Mouse (Mus musculus) neural tube, embryonic 13.5 days (tissue): Measurements from ENCODE around the gene Il17ra. TPM values are rescaled to one million over a fixed set of nuclear protein-coding genes. Genes with fewer than 3 reads are reported as not detected.

ENCODE experiments used
- ATAC-seq: fragments of 200-750 bp; cut with Nextera tagmentation; 2 replicates; pipeline ENCODE4 v1.8.0; 2017; ENCODE audit warnings: low read depth, mild to moderate bottlenecking, moderate TSS enrichment, moderate library complexity
- H3K27ac ChIP-seq: fragments of 300-500 bp; sonication (generic); replicated peaks from 2 replicates; pipeline ENCODE4 v1.5.1; 2015; ENCODE audit warnings: moderate library complexity, mild to moderate bottlenecking, inconsistent platforms
- H3K27me3 ChIP-seq: fragments of 300-500 bp; sonication (generic); 2 replicates; pipeline ENCODE4 v1.6.1; 2015; ENCODE audit warnings: mild to moderate bottlenecking, inconsistent platforms
- H3K36me3 ChIP-seq: fragments of 300-500 bp; sonication (generic); 2 replicates; pipeline ENCODE4 v1.6.1; 2015; ENCODE audit warnings: mild to moderate bottlenecking, inconsistent platforms
- H3K4me1 ChIP-seq: fragments of 300-500 bp; sonication (generic); replicated peaks from 2 replicates; pipeline ENCODE4 v1.6.1; 2015; ENCODE audit warnings: inconsistent platforms
- H3K4me2 ChIP-seq: fragments of 300-500 bp; sonication (generic); 2 replicates; pipeline ENCODE4 v1.6.1; 2015; ENCODE audit warnings: inconsistent platforms, mild to moderate bottlenecking, moderate library complexity
- H3K4me3 ChIP-seq: fragments of 300-500 bp; sonication (generic); 2 replicates; pipeline ENCODE4 v1.5.1; 2015; ENCODE audit warnings: mild to moderate bottlenecking, inconsistent platforms
- H3K9ac ChIP-seq: fragments of 300-500 bp; sonication (generic); 2 replicates; pipeline ENCODE4 v1.6.1; 2015; ENCODE audit warnings: moderate library complexity, mild to moderate bottlenecking, inconsistent platforms
- H3K9me3 ChIP-seq: fragments of 300-500 bp; sonication (generic); 2 replicates; pipeline ENCODE4 v1.6.1; 2016; ENCODE audit warnings: inconsistent platforms
- WGBS: fragments of 180-500 bp; shearing (Covaris S2); methylation state at CpG from one replicate; pipeline ENCODE4 v1.1.7; 2015; 5-methylcytosine and 5-hydroxymethylcytosine counted together
- polyA plus RNA-seq: library from polyadenylated mRNA; unstranded; fragments of >200 nt; fragmentation: Nextera tagmentation; extraction: Ambion mirVana; gene quantifications from 2 replicates; pipeline ENCODE4 v1.2.1, GENCODE M21; 2015

The Il17ra gene
- polyA plus RNA-seq = 9.5 and 10.7 TPM in 2 replicates

- Histone ChIP-seq H3K9me3 (no peaks in the 10 kb centered on the region), H3K36me3 (no peaks in the 10 kb centered on the region), H3K27me3 (peaks cover 50% of the 10 kb centered on the region), H3K27ac (no peak within 1 kb of the TSS), H3K9ac (peak within 1 kb of the TSS; percentile 77), H3K4me1 (peaks cover 22% of the 10 kb centered on the region), H3K4me3 (peak within 1 kb of the TSS; percentile 63), H3K4me2 (peak within 1 kb of the TSS; percentile 65)
- peak; percentile 76 for ATAC-seq
- WGBS = under 1% methylated on average over 89 of the region's 90 CpGs
Observed at GRCm38 (mm10) chr6:120463086-120463871, at the start of gene Il17ra. Il17ra (plus strand) TSS chr6:120463247.

GRCm38 (mm10) chr6:120438161-120438560 lies 24.9 kb upstream of the Il17ra start:
- H3K27ac ChIP-seq = no peak overlapping the region
- no peak overlapping the region for H3K4me2 ChIP-seq
- no peaks in the 10 kb centered on the region for H3K9me3 ChIP-seq
- peaks cover 62% of the 10 kb centered on the region for H3K36me3 ChIP-seq
- H3K27me3 ChIP-seq = no peaks in the 10 kb centered on the region
- 95% methylated on average over 3 of the region's 3 CpGs for WGBS
- ATAC-seq = no peak
- H3K9ac ChIP-seq = no peak overlapping the region
- H3K4me3 ChIP-seq = no peak overlapping the region
- no peaks in the 10 kb centered on the region for H3K4me1 ChIP-seq

GRCm38 (mm10) chr6:120442171-120442749 lies 20.8 kb upstream of the Il17ra start:
- no peak for ATAC-seq
- H3K36me3 ChIP-seq = peaks cover 54% of the 10 kb centered on the region
- no peaks in the 10 kb centered on the region for H3K9me3 ChIP-seq
- no peak overlapping the region for H3K9ac ChIP-seq
- H3K4me3 ChIP-seq = no peak overlapping the region
- WGBS = 89% methylated on average over 4 of the region's 4 CpGs
- H3K4me2 ChIP-seq = no peak overlapping the region
- no peaks in the 10 kb centered on the region for H3K4me1 ChIP-seq
- H3K27ac ChIP-seq = no peak overlapping the region
- H3K27me3 ChIP-seq = no peaks in the 10 kb centered on the region

GRCm38 (mm10) chr6:120443363-120444355 lies 19.4 kb upstream of the Il17ra start:
- H3K9ac ChIP-seq = no peak overlapping the region
- no peaks in the 10 kb centered on the region for H3K9me3 ChIP-seq
- no peak overlapping the region for H3K4me3 ChIP-seq
- no peaks in the 10 kb centered on the region for H3K4me1 ChIP-seq
- no peak for ATAC-seq
- no peak overlapping the region for H3K4me2 ChIP-seq
- H3K27me3 ChIP-seq = no peaks in the 10 kb centered on the region
- WGBS = 77% methylated on average over 14 of the region's 14 CpGs
- peaks cover 44% of the 10 kb centered on the region for H3K36me3 ChIP-seq
- no peak overlapping the region for H3K27ac ChIP-seq

GRCm38 (mm10) chr6:120450208-120450607 lies 12.8 kb upstream of the Il17ra start:
- Histone ChIP-seq H3K4me1 (no peaks in the 10 kb centered on the region), H3K9ac (no peak overlapping the region), H3K9me3 (no peaks in the 10 kb centered on the region), H3K27ac (no peak overlapping the region), H3K27me3 (no peaks in the 10 kb centered on the region), H3K4me3 (no peak overlapping the region), H3K4me2 (no peak overlapping the region), H3K36me3 (no peaks in the 10 kb centered on the region)
- 91% methylated on average over 3 of the region's 3 CpGs for WGBS
- ATAC-seq = no peak

GRCm38 (mm10) chr6:120452384-120453102 lies 10.5 kb upstream of the Il17ra start:
- WGBS = 89% methylated on average over 11 of the region's 11 CpGs
- no peaks in the 10 kb centered on the region for H3K4me1 ChIP-seq
- no peaks in the 10 kb centered on the region for H3K36me3 ChIP-seq
- no peaks in the 10 kb centered on the region for H3K9me3 ChIP-seq
- H3K27ac ChIP-seq = no peak overlapping the region
- no peaks in the 10 kb centered on the region for H3K27me3 ChIP-seq
- no peak for ATAC-seq
- H3K4me3 ChIP-seq = no peak overlapping the region
- no peak overlapping the region for H3K9ac ChIP-seq
- H3K4me2 ChIP-seq = no peak overlapping the region

GRCm38 (mm10) chr6:120453103-120453445 lies 10.0 kb upstream of the Il17ra start:
- no peaks in the 10 kb centered on the region for H3K27me3 ChIP-seq
- WGBS = 84% methylated on average over 5 of the region's 5 CpGs
- no peak for ATAC-seq

GRCm38 (mm10) chr6:120453556-120453955 lies 9.5 kb upstream of the Il17ra start:
- H3K9ac ChIP-seq = no peak overlapping the region
- no peak for ATAC-seq
- 87% methylated on average over 3 of the region's 3 CpGs for WGBS

More at GRCm38 (mm10) chr6:120453103-120453445, 10.0 kb upstream of the Il17ra start:
- no peaks in the 10 kb centered on the region for H3K9me3 ChIP-seq
- no peak overlapping the region for H3K4me3 ChIP-seq
- H3K9ac ChIP-seq = no peak overlapping the region
- no peaks in the 10 kb centered on the region for H3K36me3 ChIP-seq
- H3K27ac ChIP-seq = no peak overlapping the region
- H3K4me1 ChIP-seq = no peaks in the 10 kb centered on the region
- H3K4me2 ChIP-seq = no peak overlapping the region

GRCm38 (mm10) chr6:120454627-120455077 lies 8.4 kb upstream of the Il17ra start:
- WGBS = 67% methylated on average over 11 of the region's 11 CpGs
- Histone ChIP-seq H3K36me3 (no peaks in the 10 kb centered on the region), H3K4me3 (no peak overlapping the region), H3K4me2 (no peak overlapping the region), H3K27ac (no peak overlapping the region), H3K9ac (no peak overlapping the region), H3K27me3 (no peaks in the 10 kb centered on the region), H3K9me3 (no peaks in the 10 kb centered on the region), H3K4me1 (no peaks in the 10 kb centered on the region)
- no peak for ATAC-seq

More at GRCm38 (mm10) chr6:120453556-120453955, 9.5 kb upstream of the Il17ra start:
- H3K4me2 ChIP-seq = no peak overlapping the region
- no peaks in the 10 kb centered on the region for H3K4me1 ChIP-seq
- H3K27ac ChIP-seq = no peak overlapping the region
- no peak overlapping the region for H3K4me3 ChIP-seq
- no peaks in the 10 kb centered on the region for H3K27me3 ChIP-seq
- H3K9me3 ChIP-seq = no peaks in the 10 kb centered on the region
- H3K36me3 ChIP-seq = no peaks in the 10 kb centered on the region

- Histone ChIP-seq H3K9ac (no peak overlapping the region), H3K4me3 (no peak overlapping the region), H3K36me3 (no peaks in the 10 kb centered on the region), H3K4me1 (no peaks in the 10 kb centered on the region), H3K9me3 (no peaks in the 10 kb centered on the region), H3K27ac (no peak overlapping the region), H3K4me2 (no peak overlapping the region), H3K27me3 (peaks cover 17% of the 10 kb centered on the region)
- ATAC-seq = no peak
- 66% methylated on average over 7 of the region's 7 CpGs for WGBS
Observed at GRCm38 (mm10) chr6:120457074-120457473, 6.0 kb upstream of the Il17ra start.

GRCm38 (mm10) chr6:120457751-120458150 lies 5.3 kb upstream of the Il17ra start:
- H3K4me3 ChIP-seq = no peak overlapping the region
- peaks cover 24% of the 10 kb centered on the region for H3K27me3 ChIP-seq
- no peak overlapping the region for H3K9ac ChIP-seq
- WGBS = 90% methylated on average over 5 of the region's 5 CpGs
- H3K4me1 ChIP-seq = 0 out of 2 replicates have a peak, but pooled peaks cover under 1% of the 10 kb centered on the region
- ATAC-seq = no peak
- no peaks in the 10 kb centered on the region for H3K36me3 ChIP-seq
- H3K4me2 ChIP-seq = no peak overlapping the region
- no peak overlapping the region for H3K27ac ChIP-seq
- H3K9me3 ChIP-seq = no peaks in the 10 kb centered on the region
